Mouse (Mus musculus) right cerebral cortex, postnatal 10 days (tissue): ENCODE results near the gene Gas7.

ENCODE experiments used
- DNase-seq, 2 experiments: peaks; one replicate each; pipeline ENCODE4 v3.0.0; 2021; ENCODE audit warnings: low spot score in 2 of 2

The Gas7 gene

DNA sequence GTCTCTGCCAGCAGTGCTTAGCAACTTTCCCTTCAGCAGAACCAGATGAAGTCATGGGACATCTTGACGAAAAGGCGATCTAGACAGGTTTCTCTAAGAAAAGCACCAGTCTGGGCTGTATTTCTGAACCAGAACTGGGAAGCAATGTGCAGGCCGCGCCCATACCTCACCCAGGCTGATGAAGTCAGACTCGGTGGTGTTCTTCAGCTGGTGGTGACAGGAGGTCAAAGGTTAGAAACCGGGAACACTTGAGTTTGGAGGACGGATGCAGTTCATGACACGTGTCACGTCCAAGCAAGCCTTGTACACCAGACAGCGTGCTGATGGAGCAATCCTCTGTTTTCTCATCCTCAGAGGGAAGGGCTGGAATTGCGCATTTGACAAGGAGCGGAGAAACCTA lies 32.9 kb downstream of the Gas7 start:
- no peak for DNase-seq

DNA sequence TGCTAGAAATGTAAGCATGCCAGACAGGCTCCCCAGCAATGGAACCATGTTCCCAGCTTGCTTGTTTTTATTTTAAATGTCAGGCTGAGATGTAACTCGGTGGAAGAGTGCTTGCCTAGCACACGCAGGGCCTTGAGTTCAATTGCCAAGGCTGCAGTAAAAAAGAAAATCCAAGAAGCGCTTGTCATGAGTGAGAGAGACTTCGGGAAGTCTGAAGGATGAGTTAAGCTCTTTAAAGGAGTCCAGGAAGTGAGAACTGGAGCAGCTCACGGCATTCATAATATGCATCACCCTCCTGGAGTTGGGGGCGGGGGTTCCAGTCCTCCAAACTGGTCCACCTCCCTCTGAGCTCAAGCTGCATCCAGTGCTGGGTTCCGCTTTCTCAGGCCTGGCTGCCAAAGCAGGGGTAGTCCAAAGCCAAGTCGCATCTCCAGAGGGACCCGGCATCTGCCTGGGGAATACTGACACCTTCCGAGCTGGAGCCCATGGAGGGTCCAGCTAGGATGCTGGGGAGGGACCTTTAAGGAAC lies 34.5 kb downstream of the Gas7 start:
- DNase-seq: peak in 1 of 2 experiments; percentile 36

DNA sequence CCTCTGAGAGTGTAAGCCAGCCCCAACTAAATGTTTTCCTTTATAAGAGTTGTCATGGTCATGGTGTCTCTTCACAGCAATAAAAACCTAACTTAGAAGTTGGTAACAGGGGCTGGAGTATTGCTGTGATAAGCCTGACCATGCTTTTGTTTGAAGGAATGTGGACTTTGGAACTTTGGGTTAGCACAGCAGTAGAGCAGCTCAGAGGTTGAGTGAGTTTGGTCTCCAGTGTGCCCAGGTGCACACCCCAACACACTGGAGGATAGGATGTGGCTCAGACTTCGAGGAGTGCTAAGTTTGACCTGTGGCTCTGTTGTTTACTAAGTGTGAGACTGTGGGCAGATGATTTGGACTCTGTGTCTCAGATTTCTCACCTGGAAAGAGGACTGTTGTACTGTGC lies 41.6 kb downstream of the Gas7 start:
- no peak for DNase-seq

DNA sequence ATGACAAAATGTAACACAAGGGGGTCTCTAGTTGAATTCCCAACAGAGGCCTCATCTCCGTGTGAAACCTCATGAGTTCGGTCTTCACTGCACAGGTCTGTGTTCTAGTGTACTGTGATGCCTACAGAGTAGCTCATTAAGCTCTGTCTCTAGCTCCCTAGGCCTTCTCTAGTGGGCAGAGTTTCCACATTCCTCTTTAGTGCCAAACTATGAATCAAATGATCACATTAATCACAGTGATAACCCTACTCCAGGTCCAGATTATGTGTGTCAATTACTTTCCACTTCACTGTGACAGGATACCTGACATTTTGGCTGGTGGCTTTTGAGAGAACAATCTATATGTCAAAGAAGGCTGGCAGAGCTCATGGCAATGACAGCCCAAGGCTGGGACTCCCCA lies 44.9 kb downstream of the Gas7 start:
- no peak for DNase-seq

DNA sequence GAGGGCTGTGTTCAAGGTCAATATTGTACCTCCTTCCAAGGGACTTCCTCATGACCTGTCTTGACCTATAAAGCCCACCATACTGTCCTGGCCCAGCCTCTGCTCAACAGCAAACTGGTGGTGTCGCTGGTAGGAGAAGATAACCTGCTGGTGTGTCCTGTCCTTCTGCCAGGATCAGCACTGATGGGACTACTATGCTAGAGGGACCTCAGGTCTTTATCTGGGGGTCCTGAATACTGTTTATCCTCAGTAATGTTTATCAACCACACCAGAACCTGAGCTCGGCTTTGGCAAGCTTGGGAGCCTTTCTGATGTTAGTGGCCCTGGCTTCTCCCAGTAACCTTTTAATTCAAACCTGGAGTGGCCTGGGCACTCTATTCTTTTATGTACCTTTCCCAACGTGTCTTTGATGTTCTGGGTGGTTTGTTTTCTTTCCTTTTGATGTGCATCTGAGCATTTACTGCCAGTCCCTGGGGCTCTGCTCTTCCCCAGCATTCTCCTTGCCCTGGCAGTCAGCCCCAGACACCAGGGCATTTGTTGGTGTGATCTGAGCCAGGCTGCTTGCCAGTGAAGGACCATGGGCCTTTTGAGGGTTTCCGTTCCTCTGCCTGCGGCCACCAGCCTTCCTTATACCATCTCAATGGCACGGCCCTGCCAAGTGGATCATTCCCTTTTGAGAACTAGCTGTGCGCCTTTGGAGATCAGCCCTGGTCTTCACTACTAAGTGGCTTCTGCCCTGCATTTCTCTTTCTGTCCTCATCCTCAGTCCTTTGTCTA lies 46.4 kb downstream of the Gas7 start:
- peak; percentile 79 to 81 for DNase-seq

DNA sequence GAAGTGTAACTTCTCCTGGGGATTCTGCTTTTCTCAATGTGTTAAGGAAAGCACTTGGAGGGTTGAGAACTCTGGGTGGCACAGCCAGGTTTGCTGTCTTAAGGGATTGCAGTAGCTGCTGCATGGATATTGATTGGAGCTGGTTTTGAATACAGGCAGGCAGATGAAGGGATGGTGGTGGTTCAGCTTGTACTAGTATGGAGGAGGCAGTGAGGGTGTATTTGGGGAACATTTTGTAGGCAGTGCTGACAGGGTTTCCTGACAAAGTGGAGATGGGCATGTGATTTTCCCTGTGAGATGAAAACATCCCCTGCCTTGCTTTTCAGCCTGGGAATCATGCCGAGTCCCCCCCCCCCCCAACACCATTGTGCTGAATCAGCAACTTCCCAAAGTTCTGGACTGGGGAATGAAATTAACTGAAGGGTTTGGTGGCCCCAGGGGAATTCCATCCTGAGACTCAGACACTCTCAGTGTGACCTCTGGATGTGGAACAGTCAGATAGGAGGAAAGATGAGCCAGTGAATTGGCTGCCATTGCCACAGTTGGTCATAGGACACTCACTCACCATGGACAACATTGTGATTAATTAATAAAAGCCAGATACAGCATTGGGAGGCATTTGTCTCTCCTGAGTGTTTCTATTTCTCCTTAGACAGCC lies 54.1 kb downstream of the Gas7 start:
- no peak for DNase-seq

DNA sequence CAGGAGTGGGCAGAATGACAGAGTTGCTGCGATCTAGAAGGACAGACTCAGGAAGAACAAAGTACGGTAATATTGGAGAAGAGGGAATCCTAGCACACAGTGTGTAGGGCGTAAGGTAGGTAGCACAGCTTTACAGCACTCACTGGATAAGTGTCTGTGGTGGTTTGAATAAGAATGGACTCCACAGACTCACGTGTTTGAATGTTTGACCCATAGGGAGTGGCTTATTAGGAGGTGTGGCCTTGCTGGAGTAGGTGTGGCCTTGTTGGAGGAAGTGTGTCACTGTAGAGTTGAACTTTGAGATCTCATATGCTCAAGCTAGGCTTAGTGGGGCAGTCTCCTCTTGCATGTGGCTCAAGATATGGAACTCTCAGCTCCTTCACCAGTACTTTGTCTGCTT lies 55.6 kb downstream of the Gas7 start:
- DNase-seq: no peak

DNA sequence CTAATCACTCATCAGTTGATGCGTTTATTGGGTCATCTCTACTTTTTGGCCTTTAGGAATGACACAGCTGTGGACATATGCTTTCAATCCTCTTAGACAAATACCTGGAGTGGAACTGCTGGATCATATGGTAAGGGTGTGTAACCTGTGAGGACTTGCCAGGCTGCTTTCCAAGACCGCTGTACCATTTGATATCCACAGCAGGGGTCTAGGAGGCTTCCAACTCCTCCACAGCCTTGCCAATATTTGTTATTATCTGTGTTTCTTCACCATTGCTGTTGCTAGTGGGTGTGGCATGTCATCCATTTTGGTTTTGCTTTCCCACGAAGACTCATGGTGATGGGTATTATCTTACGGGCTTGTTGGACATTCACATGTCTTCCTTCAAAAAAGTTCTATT lies 57.8 kb downstream of the Gas7 start:
- DNase-seq: no peak

DNA sequence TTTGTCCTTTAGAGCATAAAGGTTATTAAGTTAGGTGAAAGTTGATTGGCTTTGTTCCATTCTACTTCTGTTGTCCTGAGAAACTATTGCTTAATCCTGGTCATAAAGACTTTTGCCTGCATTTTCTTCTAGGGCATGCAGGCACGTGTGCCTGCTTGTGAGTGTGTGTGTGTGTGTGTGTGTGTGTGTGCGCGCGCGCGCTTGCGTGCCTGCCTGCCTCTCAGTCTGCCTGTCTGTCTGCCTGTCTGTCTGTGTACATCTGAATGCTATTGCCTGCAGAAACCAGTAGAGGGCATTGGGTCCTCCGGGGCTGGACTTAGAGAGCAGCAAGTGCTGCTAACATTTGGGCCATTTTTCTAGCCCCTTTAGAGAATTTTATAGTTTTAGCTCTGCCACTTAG lies 59.2 kb downstream of the Gas7 start:
- no peak for DNase-seq

DNA sequence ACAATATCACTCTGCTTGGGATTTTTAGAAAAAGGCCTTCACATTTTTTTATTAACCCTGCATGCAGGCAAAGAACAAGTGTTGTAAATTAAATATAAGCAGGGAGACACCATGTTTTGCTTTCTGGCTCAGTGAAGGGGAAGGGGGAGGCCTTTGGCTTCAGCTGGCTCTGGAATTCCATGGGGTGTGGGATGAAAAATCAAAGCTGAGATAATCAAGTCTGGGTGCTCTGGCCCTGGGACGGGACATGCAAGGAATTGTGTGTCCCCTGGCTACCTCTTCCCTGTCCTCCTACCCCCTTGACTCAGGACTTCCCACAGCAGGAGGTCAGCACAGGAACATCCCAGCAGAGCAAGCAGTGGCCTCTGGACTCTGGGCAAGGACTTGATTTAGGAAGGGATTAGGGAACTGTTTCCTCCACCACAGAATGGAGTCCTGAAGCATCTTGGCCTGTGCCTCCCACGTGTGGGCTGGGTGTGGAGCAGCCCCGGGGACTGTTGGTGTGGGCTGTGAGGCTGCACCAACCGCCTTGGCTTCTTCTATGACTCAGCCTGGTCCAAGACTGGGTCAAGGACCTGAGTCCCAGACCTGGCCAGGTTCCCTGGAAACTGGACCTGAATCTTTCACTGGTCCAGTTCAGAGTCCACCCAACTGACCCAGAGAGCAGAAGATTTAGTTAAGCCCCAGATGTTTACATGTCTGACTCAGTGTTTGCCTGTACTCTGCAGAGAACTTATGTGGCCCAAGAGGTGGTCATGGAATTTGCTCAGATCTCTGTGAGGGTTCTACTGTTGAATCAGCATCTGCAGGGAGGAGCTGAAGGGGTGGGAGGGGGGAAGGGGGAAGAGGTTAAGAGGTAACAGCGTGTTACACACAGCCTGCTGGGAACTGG lies 60.0 kb downstream of the Gas7 start:
- no peak for DNase-seq

DNA sequence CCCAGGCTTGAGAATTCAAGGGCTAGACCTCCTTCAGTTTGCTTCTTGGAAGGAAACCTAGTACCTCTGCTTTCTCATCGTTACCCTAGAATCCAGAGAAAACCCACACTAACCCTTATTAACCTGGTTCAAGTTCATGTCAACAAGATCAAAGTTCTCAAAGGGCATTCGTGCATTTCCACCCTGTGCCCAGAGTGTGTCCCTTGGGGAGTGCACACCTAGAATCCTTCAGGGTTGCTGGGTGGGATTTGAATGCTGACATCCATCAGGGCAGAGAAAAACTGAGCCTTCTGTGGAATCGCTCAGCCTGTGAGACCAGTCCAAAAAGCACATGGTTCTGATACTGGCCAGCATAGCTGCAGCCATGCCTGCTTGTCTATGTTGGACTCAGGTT lies 60.7 kb downstream of the Gas7 start:
- DNase-seq: no peak

DNA sequence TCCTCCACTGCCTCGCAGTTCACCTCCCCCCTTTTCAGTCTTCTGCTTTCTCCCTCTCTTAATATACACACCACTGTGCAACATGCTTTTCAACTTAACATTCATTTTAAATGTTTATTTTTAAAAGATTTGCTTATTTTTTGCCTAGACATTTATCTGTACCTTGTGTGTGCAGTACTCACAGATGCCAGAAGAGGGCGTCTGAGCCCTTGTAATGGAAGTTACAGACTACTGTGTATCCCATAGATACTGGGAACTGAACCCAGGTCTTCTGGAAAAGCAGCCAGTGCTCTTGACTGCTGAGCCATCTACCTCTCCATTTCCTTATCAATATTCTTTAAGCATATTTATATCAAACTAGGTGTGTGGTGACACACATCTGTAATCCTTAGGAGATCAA lies 62.5 kb downstream of the Gas7 start:
- no peak for DNase-seq

DNA sequence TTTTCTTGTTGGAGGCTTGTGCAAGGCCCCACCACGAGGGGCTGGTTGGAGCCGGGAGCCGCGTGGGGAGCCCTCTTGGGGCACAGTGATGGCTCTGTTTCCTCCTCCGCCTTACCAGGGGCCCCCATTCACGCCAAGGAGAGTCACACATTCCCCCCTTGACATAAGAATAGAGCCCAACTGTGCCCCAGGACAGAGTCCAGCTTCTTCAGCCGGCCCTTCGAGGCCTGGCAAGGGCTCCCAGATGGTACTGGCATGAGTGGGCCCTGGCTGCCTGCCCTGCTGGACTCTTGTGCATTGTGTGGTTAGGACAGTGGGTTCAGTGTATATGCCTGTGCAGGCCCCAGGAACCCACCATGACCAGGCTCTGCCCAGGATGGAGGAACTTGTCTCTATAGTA lies 63.7 kb downstream of the Gas7 start:
- peak; percentile 84 to 88 for DNase-seq

DNA sequence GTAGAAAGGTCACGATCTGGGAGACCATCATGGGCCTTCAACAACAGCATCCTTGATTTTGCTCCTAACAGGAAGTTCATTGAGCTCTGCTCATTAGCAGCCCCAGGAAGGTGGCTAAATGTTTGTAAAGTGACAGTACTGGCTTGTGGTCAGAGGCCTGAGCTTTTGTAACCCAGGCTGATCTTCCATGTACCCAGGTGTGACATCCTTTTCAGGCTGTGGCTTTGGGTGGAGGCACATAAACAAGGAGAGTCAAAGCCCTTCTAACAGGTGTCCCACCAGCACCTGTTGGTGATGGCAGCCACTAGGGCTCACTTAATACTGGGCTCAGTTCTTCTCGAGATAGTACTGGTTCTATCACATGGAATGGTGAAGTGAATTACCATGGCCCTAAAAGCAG lies 67.4 kb downstream of the Gas7 start:
- no peak for DNase-seq

DNA sequence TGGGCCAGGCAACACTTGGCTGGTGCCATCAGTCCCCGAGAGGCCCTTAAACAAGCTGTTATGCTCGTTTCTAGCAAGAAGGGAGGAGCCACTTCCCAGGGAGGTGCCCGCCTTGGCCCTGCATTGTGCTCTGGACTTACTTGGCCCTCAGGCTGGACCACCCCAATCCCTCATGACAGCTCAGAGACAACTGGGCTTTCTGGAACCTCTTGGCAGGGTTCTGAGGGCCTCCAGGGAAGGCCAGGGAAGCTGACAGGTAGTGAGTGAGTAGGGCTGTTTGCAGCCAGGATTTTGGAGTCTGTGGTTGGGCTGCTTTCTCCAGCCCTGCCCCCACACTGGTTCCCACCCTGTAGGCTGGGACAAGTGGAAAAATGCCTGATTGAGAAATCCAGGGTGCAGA lies 68.6 kb downstream of the Gas7 start:
- no peak for DNase-seq

DNA sequence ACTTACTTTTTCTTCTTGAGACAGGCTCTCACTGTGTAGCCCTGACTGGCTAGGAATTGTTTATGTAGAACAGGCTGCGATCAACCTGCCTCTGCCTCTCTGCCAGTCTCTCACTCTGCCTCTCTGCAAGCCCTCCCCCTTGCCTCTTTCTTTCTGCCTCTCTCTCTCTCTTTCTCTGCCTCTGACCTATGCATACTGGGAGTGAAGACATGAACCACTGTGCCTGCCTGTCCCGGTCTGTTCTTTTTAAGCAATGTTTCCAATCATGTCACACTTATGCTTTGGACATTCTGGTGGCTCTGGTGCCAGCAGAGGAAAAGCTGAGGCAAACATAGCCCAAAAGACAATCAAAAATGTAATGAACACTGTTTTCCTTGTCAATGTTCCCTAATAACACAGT lies 69.5 kb downstream of the Gas7 start:
- no peak for DNase-seq

DNA sequence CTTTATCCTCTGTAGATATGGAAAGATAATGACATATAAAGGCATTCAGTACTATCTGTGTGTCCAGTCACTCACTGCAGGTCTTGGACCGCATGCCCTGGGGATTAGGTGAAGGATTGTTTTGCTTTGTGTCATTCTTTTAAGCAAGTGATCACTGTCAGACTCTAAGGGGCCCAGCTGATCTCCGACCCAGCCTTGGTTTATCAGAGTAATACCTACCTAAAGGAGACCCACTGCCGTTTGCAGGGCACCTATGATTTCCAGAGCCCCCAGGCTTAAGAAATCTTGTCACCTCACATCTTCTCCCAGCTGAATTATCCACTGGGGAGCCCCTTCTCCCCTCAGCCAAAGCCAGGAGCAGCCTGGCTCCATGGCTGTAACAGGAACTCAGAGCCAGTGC lies 70.6 kb downstream of the Gas7 start:
- no peak for DNase-seq

DNA sequence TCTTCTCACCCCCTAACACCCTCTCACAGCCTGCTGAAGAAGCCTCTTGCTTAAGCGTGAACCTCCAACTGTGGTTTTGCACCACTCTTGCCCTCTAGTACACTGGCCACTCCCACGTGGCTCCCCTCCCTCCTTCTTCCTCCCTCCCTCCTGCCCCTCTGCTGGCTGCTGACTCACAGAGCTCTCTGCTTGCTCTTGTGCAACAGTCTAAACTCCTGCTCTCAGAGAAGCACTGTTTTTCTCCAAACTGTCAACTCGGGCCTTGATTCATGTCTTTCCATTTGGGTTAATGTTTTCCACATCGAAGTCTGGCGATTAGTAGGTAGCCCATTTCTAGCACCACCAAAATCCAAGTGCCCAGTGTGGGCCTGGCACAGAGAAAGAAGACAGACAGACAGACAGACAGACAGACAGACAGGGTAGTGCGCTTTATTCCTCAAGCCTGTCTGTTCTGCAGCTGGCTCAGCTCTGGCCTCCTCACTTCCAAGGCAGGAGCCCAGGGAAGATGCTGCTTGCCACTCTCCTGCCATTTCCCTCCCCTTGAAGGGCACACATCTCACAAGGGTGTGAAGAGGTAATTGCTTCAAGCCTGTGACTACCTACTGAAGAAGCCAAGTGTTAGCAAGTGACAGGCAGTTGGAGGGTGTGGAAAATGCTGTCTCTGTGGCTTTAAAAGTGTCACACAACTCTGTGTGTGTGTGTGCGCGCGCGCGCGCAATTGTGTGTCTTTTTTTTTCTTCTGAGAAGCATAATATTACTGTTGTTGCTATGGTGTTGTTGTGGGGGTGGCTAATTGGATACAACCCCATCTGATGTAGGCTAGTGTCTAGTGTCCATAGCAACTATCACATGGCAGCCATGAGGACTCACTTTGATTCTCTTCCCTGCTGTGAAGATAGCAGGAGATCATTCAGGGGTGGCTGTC lies 71.6 kb downstream of the Gas7 start:
- DNase-seq: peak; percentile 51 to 67

DNA sequence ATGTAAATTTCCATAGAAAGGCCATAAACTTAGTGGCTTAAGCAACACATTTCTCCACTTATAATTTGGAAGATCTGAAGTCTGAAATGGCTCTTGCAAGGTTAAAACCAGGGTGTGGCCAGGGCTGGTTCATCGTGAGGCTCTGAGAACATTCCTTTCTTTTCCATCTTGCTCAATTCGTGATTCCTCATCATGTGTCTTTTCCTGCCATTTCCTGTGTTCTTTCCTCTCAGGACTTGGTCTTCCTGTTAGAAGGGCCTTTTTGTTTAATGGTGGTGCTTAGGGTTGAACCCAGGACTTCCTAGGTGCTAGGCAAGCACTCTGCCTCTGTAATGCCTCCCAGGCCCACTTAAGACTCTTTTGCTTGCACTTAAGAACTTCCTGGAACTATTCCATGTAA lies 76.0 kb downstream of the Gas7 start:
- no peak for DNase-seq

DNA sequence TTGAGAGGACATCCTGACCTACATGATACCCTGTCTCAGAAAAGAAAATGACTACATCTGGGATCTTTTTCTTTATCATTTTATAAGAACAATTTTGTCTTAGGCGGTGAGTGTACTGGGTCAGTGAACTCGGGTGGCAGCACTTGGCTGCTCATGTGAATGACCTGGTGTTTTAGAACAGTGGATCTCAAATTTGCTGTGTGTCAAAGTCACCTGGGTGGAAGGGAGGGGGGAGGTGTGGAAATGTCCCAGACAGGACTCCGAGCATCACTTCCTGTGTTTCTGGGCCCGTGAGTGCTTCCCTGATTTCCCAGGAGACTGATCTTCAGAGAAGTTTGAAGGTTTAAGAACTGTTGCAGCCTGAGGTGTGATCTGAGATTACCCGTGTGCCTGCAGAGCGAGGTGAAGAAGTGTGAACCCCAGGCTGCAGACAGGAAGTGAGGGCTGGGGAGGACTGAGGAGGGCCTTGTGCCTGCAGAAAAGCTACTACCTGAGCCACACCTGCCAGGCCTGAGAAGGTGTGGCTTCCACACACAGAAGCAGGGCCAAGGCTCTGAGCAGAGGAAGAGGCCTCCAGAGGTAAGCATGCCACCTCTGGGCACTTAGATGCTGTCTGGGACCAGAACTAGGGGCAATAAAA lies 76.8 kb downstream of the Gas7 start:
- no peak for DNase-seq

DNA sequence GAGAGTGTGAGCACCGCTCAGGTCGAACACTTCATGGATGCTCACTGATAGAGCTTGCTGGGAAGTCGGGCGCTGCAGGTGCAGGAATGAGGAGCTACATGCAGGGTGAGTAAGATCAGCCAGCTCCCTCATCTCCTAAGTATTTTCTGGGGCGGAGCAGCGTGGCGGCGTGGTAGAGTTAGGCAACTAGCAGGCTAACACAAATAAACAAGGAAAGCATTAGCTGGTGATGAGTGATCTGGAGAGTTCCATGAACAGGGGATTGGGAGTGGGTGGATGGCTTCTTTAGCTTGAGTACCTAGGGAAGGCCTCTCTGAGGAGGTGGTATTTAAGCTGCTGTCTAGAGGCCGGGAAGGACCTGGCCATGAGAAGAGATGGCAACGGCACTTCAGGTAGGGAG lies 77.5 kb downstream of the Gas7 start:
- DNase-seq: no peak
